Mouse (Mus musculus): Measurements from ENCODE around the gene Pknox1.

The Pknox1 gene

DNA sequence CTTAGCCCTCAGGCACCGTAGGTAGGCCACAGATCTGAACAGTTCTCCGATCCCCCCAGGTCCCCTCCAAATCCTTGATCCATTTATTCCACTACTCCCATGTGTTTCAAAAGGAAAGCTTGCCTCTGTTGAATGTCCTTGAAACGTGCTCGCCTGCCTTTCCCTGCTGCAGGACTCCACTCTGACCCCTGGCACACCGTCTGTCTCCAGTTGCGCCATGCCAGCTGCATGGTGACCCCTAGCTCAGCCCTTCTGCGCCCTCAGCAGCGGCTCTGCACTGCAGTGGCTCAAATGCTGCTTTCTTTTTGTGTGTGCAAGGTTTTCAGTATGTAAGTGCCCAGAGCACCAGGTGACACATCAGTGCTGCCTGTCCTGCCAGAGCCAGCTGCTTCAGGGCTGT, 34.1 kb downstream of the Pknox1 start:
- DNase-seq, result no peak

DNA sequence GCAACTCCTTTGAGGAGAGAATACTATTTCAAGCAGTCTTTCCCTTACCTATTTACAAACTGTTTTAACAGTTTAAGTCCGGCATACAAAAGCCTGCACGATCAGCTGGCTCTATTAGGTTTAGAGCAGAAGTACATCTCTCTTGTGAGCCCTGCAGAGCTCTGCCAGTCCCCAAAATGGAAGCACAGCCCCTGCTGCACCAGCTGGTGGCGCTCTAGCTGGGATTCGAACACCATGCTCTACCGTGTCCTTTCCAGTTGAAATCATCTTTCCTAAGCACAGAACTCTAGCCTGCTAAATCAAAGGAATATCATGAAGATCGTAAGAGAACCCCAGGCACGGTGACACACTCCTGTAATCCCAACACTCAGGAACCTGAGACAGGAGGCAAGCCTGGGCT, 41.9 kb downstream of the Pknox1 start:
- DNase-seq, result no peak

DNA sequence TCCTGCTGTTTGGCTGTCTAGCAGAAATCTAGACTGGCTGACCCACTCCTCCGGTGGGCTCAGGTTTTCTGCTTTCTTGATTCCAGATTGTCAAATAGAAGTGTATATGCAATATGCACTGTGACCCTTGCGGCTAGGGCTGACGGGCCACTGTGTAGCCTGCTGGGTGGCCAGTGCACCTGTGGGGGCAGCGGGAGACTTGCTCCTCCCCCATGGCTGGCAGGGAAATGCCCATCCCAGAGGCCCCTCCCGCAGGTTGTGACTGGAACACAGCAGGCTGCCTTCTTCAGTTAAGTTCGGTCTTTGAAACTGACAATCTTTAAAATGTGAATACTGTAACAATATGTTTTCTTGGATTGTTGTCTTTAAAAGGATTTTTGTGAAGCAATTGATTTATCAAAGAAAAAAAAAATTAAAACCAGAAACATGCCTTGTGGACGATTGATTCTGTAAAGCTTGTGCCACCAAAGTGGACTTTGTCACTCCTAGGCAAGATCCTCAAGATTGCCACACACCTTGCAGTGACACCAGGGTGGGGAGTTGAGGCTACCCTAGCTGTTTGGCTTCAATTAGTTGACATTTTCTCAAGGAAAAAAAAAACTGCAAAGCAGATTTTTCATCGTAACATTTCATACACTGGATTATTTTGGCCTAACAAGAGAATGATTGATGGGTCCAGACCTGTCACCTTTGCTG, 42.9 kb downstream of the Pknox1 start:
- DNase-seq, result no peak

DNA sequence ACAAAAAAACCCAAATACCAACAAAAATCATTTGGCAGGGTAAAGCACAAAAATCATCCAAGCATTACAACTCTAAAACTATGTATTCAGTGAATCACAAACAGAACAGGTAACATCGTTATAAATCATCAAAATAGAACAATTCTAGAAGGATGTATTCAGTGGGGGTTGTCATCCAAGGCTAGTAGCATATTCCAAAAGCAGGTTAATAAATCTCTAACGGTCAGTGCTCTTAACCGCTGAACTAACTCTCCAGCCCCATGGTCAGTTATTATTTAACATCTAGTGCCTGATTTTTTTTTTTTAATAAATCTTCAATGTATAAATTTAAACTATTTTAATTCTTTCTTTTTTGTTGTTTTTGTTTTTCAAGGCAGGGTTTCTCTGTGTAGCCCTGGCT, 44.6 kb downstream of the Pknox1 start:
- DNase-seq, result peak; percentile 58

DNA sequence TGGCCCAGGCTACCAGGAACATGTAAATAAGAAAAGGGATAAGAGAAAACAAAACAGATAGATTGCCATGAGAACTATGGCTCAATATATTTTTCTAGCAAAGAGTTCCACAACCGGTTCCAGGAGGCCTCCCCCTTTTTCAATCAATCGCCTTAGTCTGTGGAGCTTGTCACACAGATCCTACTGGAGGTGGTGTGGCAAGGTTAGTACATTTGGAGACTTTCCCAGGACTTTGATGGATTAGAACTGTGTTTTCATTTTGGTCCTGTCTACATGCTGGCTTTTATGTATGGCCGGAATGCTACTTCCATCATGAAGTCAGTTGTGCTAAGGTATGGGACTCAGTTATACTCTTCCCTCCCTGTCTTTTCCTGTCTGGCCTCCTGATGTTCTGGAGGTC, 45.4 kb downstream of the Pknox1 start:
- DNase-seq, result no peak

DNA sequence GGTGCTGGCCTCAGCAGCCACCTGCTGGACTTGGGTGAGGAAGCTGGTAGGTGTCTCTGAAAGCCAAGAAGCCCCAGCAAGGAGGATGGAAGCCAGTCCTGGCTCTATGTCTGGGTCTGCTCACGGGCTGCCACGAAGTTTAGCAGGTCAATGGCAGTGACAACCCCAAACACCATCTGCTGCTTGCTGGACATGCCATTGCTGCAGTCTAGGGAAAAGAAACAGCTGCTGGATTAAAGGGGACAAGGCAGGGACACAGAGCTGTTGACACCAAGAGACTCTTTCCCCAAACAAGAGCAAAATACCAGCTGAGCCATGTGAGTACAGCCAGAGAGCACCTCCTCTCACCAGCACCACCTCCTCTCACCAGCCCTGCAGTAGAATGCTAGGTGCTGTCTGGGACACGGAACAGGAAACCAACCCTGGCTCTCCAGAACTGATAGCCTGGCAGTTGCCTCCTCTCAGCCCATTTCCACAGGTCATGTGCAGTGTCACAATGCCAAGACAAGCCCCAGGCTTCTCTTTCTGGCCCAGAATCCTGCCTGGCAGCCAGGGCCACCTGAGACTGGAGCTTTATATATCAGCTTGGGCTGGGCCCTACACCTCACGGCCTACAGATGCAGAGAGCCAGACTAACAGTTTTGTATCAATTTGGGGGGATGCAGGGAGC, 48.7 kb downstream of the Pknox1 start:
- no peak for DNase-seq

DNA sequence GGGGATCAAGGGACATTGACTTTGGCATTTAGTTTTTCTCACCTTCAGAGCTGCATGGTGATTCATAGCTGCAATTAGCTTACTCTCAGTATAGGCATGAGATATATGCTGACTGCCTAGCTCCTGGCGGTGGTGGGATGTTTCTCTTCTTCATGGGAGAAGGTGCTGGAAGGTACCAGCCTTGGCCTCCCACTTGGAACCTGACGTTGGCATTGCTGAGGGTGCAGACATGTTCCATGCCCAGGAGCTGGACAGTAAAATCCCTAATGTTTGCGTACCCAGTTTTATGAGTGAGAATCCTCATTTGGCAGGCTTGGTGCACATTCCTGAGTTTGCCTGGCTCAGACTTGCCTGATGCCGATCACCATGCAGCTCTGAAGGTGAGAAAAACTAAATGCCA, 58.6 kb downstream of the Pknox1 start:
- no peak for DNase-seq

DNA sequence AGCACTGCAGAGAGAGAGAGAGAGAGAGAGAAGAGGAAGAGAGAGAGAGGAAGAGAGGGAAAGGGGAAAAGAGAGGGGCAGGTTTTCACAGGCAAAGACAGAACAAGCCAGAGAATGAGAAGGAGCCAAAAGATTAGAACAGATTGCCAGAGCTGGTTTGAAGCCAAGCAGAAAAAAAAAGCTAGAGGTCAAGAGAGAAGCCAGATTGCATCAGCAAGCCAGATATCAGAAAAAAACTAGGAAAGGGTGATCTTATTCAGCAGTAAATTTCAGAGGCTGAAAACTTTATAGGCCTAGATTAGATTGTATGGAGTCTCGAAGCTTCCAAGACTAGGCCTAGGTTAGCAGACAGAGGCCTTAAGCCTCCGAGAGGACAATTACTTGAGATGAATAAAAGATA, 63.4 kb downstream of the Pknox1 start:
- DNase-seq, result no peak

DNA sequence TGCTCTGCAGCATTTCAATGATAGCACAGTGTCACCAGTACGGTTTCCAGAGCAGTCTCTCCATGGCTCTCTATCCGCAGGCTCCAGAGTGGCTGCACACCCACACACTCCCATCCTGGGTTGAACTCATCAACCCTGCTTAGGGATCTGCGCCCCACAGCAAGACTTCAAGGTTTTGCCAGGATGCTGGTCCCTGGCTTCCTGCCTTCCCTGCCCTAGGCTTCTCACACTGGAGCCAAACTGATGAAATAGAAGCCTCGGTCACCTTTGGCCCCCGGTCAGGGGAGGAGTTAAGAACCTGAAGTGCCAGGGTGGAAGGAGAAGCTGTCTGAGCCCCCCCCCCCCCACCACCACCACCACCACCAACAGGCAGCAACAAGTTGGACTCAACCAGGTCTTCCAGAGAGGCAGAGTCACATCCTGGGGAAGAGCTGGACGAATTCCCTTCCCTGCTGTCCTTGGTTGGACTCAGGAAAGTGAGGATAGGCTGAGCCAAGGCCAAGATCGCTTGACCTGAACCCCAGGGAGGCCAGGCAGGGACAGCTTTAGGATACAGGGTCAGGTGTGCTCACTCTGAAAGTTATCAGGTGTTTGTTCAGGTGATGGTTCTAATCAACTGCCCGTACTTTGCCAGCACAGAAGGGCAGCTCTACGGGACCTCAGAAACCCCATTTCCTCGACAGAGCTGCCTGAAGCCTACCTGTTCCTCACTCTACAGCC, 66.7 kb downstream of the Pknox1 start:
- peak; percentile 48 for DNase-seq

DNA sequence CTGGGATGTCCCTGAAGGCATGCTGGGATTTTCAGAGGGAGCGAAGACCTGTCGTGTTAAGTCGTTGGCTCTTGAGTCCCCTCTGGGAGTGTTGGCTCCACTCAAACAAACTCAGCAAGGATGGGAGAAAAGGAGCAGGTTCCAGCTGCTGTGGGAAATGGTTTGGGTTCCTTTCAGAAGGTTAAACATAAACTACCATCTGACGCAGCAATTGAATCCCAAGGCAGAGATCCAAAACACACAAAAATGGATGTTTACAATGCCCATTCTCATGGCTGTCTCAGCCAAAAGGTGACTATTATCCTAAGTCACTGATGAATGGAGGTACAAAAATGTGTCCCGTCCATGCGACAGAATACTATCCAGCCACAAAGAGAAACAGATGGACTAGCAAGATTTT, 68.5 kb downstream of the Pknox1 start:
- peak; percentile 69 for DNase-seq

DNA sequence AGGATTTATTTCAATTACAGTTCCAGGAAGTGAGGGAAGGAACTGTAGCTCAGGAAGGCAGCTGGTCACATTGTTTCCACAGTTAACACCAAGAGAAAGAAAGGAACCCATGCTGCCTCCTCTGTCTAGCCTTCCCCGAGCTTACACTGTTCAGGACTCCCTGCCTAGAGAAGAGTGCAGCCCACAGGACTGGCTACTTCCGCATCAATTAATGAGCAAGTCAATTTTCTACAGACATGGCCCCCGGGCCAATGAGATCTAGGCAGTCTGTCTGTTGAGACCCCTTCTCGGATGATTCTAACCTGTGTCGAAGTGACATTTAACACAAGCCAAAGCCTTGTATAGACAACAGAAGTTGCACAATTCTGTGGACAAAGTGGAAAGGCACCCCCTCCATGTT, 70.4 kb downstream of the Pknox1 start:
- DNase-seq, result no peak

DNA sequence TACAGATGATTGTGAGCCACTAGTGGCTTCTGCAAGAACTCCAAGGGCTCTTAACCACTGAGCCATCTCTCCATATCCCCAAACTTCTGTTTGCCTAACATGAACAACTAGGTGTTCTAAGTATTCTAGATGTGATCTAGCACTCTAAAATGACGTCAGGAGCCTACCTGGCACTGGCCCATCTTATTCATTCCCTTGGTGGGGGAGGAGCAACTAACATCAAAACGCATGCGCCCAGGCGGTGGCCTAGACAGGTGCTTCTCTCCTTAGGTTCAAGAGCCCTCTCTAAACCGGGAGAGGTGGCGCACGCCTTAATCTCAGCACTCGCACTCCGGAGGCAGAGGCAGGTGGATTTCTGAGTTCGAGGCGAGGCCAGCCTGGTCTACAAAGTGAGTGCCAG, 71.2 kb downstream of the Pknox1 start:
- DNase-seq, result peak; percentile 64

DNA sequence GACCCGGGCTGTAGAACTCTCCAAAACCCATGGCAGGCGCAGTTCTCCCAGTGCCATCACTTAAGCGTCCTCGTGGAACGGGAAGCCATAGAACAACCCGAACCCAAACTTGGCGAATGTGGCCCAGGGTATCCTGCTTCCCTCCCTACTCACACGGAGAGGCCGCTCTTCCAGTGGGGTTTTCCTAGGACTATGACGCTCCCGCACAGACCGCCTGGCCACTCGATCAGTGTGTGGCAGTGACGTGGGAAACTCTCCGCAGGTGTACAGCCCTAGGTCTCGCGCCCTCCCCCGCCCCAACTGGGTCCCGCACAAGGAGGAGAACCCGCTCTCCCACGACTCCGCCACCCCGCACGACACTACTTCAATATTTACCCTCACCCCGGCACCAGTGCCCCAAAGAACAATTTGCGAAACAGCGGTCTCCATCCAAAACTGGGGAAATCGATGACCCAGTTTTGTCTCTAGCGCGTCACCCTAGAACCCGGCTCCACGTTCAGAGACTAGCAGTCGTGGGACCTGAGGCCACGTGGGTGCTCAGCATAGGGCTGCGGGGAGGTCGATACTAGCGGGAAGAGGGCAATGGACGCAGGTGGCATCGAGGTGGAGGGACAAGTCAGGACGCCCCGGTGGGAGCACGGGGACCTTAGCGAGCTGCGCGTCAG, 71.9 kb downstream of the Pknox1 start:
- DNase-seq, result no peak

DNA sequence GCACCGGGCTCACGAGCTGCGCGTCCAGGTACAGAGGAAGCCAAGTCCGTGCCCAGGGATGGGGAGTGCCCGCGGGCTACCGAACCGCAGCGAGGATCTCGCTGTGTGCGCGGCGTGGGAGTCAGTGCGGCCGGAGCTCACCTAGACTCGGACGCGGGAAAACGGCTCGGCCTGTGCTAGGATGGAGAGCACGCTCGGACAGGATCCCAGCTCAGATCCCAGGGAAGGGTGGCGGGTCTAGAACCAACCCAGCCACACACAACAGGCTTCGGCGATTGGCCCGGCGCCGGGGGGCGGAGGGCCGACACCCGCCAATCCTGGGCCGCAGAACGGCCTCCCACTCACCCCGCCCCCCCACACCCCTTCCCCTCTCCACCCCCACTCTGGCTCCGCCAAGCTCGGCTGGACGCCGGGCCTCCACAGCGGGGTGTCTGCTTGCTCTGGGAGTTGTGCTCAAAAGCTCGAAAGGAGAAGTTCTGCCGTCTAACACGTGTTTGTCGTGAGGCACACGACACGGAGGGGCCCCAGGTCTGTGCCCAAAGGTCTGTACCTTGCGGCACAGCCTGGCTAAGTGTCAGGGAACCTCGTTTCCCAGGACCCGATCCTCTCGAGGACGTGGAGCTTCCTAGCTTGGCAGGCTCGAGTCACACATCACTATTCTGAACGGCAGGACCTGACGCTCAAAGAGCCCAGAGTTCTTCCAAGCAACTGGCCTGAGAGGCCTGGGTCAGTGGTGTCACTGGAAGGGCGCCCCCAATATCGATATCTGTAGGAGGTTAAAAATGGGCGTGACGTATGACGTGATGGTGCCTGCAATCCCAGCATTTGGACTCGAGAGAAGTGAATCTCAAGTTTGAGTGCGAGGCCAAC, 72.6 kb downstream of the Pknox1 start, which contains the start of gene Cbs:
Gene Cbs (minus strand): TSS at position 297 of the 870 bp plus-strand sequence.
- peak; percentile 92 for DNase-seq

DNA sequence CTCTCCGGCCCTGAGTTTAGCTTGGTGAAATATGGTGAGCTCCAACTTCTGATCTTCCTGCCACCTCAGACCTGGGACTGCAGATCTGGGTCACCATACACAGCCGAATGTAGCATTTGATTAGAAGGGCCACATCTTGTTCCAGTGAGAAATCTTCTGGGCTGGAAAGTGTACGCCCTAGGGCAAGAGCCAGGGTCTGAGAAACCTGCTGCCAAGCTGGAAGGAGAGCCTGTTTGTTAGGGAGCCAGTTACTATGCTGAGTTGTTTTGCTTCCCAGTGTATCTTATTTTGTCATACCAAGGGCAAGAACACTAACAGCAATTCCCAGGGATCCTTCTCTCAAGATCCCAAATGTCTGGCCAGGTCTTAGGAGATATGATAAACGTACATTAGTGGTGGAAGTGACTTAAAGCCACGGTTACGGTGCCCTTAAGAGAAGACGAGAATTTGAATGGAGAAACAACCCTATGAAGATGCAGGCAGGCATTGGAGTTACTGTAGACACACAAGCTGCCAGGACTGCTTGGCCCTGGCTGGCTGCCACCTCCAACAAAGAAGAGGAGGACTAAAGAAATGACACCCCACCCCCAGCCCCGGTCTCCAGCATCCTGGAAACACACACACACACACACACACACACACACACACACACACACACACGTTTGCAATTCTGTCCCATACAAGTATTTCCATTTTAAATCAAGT, 73.5 kb downstream of the Pknox1 start:
- peak; percentile 30 for DNase-seq

DNA sequence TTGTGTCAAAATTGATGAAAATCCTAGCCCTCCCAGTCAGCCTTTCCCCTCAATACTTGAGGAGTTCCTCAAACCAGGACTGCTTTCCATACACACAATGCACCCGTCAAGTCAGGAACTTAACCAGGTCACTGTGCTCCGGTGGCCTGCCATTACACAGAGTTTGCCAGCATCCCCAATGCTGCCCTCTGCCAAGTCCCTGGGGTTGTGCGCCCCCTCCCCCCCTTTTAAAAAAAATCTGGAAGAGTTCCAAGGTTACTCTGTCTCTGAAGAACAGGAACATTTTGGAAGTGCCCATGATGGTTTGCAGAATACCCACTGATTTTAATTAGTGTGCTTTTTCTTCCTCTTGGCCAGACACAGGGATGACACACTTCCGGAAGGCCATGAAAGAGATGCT, 75.1 kb downstream of the Pknox1 start:
- DNase-seq, result no peak

DNA sequence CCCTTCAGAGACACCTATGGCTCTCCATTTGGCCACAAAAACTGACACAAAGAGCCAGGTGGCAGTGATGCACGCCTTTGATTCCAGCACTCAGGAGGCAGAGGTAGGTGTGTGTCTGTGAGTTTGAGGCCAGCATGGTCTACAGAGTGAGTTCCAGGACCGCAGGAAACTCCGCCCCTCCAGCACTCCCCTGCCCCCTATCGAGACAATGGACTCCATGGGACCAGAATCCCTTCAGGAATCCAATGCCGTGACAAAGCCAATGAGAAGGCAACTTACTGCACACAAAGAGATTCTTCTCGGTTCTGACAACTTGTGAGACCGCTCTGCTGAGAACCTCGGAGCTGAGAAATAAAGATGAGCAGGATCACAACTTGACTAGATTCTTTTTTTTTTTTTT, 77.8 kb downstream of the Pknox1 start:
- no peak for DNase-seq

DNA sequence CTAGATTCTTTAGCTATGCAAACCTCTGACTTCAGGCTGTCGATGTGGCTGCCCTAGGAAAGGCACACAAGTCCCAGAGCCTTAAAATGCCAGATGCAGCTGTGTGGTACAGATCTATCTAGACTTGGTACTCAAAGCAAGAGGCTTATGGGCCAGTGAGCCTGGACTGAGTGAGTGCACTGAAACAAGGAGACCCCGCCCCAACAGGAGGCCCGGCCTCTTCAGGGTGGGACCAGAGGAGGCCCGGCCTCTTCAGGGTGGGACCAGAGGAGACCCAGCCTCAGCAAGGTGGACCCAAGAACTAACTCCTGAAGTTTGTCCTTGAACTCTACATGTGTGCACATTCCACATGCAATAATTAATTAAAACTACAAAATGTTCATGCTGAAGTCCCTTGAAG, 78.4 kb downstream of the Pknox1 start:
- DNase-seq, result no peak

DNA sequence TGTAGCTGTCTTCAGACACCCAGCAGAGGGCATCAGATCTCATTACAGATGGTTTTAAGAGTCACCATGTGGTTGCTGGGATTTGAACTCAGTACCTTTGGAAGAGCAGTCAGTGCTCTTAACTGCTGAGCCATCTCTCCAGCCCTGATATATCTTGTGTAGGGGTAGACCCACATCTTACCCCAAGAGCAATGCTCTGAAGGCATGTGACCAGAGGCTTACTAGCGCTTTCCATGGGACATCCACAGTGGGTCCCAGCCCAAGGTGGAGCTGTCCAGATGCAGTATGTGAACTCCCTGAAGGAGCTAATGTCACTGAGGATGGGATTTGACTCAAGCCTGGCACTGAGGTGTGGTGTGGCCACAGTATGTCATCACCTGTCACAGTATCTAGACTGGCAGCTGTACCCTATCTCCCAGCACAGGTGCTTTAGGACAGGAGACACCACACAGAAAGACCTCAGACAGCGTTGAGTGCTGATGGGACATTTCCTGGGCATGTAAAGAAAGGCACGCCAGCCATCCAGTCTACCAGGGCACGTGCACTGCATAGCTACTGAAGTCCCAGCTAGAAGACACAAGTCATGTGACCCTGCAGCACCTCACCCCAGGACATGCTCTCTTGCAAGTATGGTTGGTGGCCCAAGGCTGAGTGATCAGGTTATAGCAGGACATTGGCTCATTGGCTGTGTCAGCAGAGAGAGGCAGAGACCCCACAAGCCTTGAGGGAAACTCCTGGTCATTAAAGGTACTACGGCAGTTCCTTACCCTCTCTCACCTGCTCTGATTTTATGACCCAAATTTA, 81.9 kb downstream of the Pknox1 start:
- no peak for DNase-seq

DNA sequence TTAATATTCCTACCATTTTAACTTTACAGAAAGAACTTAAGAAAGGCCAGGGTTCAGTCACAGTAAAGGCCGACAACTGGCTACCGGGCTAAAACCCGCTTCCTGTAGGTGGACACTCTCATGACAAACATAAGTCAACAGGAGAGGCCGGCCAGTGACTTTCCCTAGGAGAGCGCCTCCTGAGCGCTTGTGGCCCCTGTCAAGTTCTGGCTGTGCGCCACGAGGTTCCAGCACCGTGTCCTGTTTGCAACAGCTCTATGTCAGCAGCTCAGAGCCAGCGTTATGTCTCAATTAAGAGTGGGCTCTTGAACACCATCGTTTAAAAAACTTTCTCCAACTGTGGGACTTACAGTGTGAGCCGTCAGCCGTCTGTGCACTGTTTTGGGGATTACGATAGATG, 87.6 kb downstream of the Pknox1 start:
- no peak for DNase-seq

DNA sequence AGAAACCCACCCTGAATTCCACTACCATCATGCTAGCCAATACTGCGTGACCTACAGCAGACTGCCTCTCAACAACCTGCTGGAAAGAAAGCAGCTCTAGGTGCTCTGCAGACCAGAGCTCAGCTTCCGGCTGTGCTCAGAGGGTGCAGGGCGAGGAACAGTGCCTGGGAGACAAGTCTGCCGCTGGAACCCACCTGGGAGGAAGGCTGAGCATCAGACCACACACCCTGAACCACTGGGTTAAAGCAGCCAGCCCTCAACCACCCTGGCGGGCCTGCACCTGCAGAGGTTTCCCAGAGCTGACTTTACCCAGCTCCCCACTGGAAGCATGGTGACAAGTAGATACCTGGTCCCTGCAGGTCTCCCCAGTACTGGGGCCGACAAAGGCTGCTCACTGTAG, 88.7 kb downstream of the Pknox1 start:
- DNase-seq, result no peak
